Mouse (Mus musculus): Measurements from ENCODE around the gene Hist1h3f.

DNA sequence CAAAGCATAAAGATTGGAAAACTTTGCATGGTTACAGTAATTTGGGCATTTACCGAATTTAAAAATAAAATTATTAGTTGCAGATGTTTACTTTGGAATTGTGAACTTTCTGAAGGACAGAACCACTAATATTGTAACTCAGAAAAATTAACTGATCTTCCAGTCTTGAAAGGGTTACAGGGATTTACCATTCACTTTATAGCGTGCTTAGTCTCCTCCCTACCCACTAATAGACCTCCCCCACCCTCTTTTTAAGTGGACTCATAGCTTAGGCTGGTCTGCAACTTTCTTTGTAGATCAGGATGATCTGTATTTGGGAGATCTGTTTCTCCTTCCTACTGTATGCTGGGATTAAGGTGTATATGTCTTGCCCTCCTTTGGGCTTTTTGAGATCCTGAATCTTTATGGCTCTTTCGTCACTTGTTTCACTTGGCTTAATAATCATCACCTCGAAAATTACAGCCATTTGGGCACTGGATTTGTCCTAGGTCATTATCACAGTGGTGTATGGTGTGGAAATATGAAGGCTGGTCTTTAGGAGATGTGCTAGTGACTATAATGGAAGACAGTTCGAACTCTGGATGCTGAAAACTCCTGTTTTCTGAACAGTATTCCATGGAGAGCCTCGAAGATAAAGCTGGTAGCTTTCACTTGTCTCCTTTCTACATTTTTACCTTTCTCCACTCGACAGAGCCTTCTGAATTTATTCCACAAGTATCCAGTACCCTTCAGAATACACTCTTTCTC, 7.6 kb upstream of the Hist1h3f start:
- TF ChIP-seq CTCF (IDR thresholded peaks at IDR 0.05; ENCODE audit: control insufficient read depth, insufficient read depth, insufficient replicate concordance, low read depth, low read length) (no peak), POLR2A (IDR thresholded peaks at IDR 0.05; ENCODE audit: control insufficient read depth, low read depth, low read length) (no peak)
